Mouse (Mus musculus) lung, adult 2 months (tissue): ENCODE results near the gene Slc1a1.

Source experiments
- CTCF ChIP-seq: fragments of 200-500 bp; IDR thresholded peaks from 2 replicates; pipeline ENCODE4 v1.5.1; 2011; ENCODE audit warnings: mild to moderate bottlenecking, low read length, control low read depth; ENCODE audit not compliant: insufficient read depth
- POLR2A ChIP-seq: fragments of 200-500 bp; IDR thresholded peaks from 2 replicates; pipeline ENCODE4 v1.6.1; 2011; ENCODE audit warnings: low read depth, mild to moderate bottlenecking, control low read depth, low read length, borderline replicate concordance; ENCODE audit errors: extremely low read depth

DNA sequence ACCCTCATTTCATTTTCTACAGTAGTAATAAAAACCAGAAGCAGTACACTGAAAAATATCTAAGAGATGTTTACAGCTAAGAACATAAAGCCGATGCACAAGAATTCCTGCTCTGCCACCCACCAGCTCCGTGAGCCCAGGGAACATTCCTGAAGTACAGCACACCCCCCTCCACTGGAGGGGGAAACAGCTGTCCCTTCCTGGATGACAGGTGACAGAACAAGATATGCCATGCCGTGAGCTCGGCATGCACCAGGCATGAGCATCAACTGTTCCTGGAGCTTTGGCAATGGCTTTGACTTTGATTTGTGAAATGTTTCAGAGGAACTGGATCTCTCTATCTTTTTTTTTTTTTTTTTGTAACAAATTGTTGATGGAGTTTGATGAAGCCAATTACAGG lies 111.9 kb downstream of the Slc1a1 start:
- TF ChIP-seq POLR2A (no peak), CTCF (no peak)
